Mouse (Mus musculus): ENCODE data around the gene Gm42421.

Gm42421 gene

DNA sequence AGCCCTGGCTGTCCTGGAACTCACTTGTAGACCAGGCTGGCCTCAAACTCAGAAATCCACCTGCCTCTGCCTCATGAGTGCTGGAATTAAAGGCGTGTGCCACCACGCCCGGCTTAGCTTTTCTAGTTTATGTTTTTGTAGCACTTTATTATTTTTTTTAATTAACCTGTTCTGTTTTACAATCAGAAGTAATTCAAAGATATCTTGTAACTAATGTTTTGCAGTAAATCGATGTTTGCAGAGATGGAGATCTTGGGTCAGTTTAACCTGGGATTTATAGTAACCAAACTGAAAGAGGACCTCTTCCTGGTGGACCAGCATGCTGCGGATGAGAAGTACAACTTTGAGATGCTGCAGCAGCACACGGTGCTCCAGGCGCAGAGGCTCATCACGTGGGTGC, at the start of gene Gm42421:
TSS of gene Gm42421 (plus strand) at position 301 of the 400 bp plus-strand sequence.
- DNase-seq (ENCODE audit: low spot score in 2 of 2): no peak

DNA sequence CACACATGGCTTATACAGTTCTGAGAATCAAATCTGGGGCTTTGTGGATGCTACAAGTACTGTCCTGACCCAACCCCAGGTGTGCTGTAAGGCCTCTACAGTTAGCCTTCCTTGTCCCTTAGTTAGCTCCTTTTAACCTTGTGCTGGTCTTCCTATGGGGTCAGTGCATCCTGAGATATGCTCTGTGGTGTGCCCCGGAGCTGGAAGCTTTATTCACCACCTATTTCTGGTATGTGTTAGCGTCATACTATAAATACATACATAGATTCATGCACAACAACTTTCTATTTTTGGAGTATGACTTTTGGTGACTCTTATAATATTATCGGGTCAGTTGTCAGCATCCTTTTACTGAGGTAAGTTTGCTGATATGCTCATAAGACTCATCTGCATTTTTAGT, 42.7 kb upstream of the Gm42421 start:
- DNase-seq (ENCODE audit: low spot score in 2 of 2): no peak

DNA sequence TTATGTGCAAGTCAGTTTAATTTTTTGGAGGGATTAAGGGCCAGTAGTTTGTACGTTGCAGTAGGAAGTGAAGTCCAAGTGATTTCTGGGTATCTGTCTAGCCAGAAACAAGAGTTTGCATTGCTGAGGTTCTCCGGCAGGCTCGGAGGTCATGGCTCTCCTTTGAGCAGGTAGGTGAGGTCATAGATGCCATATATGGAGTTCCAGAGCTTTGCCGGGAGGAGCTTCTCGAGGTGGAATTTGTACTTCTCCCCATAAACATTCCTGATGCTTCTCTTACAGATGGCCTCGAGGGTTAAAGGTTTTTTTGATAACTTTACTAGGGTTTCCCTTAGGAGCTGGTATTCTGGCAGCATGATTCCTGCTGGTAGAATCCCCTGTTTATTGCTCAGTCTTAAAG, 37.2 kb upstream of the Gm42421 start:
- no peak for DNase-seq (ENCODE audit: low spot score in 2 of 2)

DNA sequence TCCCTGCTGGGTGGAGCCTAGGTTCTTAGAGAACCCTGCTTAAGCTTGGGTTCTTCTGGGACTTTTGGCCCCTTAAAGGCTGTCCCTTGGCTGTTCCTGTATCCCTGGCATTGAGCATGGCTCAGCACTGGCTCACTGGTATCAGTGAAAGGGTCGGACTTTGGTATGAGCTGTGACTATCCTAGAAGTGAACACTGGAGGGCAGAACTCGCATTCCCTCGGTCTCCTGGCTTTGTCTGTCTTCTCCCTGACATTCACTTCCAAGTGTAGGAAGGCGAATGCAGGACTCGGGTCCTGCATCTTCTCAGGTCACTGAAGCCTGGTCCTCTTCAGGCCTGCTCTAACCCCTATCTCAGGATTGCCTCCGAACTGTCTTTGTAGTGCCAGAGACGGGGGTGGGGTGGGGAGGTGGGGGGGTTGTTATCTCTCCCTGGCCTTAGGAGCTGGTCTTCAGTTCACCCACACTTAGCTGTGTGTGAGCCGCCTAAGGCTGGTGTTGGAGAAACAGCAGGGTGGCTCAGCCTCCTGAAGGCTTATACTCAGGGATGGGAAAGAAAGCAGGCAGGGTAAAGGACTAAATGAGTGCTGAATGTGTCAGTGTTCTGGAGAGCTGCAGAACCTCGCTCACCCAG, 35.6 kb upstream of the Gm42421 start:
- DNase-seq (ENCODE audit: low spot score in 2 of 2): no peak

DNA sequence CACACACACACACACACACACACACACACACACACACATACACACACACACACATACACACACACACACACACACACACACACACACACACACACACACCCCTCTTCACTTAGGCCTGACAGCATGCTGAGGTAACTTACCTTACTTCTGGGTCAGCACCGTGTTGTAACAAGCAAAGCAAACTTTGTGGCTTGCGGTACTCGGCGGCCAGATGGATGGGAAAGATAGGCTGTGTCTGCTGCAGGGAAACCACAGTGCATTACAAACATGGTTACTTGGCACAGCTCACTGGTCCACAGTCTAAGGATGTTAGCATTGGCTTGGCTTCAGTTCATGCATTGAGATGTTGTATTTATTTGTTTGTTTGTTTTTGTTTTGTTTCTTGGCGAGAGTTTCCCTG, 34.6 kb upstream of the Gm42421 start:
- DNase-seq (ENCODE audit: low spot score in 2 of 2): no peak

DNA sequence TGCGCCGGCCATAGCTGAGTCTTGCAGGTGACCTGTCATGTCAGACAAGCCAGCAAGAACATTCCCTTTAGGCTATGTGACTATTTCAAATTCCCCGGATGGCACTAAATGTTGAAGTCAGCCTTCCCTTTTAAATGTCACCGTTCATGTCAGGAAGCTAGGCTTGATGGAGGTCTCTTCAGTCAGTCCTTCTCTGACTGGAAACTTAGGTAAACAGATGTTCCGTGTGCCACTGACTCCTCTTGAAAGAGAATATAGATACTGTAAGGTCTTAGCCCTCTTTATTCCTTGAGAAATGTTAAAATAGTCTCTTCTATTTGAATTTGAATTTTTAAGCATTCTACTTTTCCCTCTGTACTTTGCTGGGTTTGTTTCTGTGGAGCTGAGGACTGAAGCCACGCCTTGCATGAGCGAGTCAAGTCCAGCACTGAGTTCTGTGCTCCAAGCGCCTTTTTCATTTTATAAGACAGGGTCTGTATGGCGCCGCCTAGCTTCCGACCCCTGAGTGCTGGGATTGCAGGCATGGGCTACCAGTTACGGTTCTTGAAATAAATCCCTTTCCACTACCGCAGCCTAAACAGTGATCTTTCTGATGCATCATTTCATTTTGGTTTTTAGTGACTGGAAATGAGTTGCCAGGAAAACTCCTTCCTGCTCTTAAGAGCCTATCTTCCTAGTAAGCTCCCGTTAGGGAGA, 30.2 kb upstream of the Gm42421 start, which contains the start of gene Ankrd61:
TSS of gene Ankrd61 (minus strand) at position 51 of the 696 bp plus-strand sequence.
- DNase-seq (ENCODE audit: low spot score in 2 of 2): no peak

DNA sequence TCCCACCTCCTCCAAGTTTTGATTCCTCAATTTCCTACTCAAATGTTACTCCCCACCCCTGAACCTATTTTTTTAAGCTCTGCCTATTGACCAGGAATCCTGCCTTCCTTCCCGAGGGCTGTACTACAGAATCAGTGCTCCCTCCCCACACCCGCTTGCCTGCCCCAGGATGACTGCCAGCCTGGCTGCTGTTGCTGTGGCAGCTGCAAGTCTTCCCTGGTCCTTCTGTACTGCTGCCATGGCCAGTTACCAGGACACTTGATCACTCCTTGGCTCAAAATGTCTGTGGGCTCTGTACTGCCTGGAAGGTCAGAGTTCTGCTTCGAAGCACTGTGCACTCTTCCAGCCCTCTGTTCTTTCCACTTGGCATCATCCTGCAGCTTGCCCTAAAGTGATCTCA, 25.9 kb upstream of the Gm42421 start:
- no peak for DNase-seq (ENCODE audit: low spot score in 2 of 2)

DNA sequence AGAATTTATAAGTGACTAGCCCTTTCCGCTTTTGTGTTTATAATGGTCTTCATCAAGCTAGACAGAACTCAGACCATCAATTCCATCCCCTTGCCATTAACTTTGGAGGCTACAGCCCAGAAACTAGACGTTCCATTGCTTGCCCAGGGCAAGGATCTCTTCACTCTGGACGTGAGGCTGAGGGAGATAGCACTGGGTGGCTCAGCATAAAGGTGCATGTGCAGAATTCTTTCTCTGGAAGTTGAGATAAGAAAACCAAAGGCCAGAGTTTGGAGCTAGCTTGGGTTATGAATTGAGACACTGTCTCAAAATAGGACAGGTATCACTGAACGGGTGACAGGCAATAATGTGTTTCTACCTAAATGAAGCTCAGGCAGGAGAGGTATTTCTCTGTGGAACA, 24.2 kb upstream of the Gm42421 start:
- no peak for DNase-seq (ENCODE audit: low spot score in 2 of 2)

DNA sequence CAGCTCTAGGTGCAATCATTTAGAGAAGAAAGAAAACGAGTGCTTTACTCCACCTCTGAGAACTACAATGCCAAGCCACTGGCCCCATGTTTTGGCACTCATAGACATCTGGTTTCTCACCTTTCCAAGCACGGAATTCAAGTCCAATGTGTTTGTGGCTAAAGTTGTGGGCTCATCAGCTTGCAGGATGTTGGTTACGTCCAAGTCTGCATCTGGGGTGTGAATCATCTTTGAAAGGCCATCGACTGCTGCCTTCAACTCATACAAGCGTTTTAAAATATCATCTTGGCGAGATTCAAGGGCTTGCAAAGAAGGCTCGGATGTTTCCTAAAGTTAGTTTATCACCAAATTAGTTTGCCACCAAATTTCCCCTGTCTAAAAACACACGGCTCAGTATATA, 21.5 kb upstream of the Gm42421 start:
- DNase-seq (ENCODE audit: low spot score in 2 of 2): no peak

DNA sequence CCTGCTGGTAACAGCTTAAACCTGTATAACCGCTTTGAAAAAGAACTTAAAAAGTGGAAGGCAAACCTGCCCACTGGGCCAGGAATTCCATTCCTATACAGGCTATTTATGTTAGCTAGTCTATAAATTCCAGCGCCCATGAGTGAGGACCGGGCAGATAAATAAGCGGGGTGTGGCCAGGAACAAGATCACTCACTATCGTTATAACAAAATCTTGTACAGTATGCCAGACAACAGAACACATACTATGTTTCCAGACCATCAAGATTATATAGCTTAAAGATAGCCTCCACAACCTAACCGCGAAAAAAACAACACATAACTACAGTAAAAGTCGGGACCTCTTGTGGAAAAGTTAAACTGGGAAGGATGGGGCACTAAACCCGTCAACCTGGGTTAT, 19.0 kb upstream of the Gm42421 start:
- DNase-seq (ENCODE audit: low spot score in 2 of 2): no peak

DNA sequence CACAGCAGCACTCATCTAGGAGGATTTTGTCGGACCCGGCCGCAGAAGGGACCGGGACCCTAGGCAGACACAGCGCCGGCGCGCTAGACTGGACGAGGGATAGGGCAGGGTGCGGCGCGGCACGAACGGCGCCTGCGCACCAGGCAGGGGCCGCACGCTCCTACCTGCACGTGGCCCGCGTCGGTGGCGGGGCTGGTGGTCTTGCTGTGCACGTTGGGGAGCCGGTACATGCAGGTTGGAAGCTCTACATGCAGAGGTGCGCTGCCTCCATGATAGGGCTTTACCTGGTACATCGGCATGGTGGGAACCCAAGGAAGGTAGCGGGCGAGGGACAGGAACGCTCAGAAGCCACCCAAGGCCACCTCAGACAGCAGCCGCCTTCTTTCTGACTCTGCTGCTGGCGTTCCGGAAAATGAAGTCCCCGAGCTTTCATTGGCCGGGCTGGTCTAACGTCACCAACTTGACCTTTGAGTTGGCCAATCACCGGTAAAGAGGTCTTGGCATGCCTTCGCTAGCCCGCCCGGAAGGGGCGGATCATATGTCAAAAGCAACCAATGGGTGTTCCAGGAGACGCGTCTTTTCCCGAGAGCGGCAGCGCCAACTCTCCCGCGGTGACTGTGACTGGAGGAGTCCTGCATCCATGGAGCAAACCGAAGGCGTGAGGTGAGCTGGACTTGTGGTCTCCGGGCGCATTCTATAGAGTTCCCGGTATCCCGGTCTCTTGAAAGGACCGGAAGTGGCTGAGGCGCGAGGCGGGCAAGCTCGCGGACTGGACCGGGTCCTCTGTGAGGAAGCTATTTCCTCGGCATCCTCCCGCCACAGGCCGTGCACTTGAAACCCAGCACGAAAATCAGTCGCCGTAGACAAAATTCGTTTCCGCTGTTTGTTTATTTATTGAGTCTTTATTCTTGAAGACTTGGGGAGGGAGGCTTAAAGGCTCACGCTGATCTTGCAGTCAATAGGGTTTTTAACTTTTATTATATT, 18.3 kb upstream of the Gm42421 start, which contains the start of the genes Aimp2 and Pms2:
TSS of gene Aimp2 (minus strand) at position 431 of the 984 bp plus-strand sequence.
TSS of gene Pms2 (plus strand) at position 548 of the 984 bp plus-strand sequence.
- DNase-seq (ENCODE audit: low spot score in 2 of 2): peak; percentile 96 to 97

DNA sequence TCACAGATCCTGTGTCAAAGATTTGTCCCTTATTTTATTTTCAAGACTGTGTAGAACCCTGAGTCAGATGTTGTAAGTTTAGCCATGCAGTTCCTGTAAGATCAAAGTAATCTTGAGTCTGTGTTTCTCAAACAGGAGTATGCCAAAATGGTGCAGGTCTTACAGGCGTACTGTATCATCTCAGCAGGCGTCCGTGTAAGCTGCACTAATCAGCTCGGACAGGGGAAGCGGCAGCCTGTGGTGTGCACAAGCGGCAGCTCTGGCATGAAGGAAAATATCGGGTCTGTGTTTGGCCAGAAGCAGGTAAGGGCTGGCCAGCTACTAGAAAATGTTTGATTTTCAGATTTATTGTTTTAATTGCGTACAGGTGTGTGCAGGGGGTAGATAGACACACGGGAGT, 11.8 kb upstream of the Gm42421 start:
- DNase-seq (ENCODE audit: low spot score in 2 of 2): no peak

DNA sequence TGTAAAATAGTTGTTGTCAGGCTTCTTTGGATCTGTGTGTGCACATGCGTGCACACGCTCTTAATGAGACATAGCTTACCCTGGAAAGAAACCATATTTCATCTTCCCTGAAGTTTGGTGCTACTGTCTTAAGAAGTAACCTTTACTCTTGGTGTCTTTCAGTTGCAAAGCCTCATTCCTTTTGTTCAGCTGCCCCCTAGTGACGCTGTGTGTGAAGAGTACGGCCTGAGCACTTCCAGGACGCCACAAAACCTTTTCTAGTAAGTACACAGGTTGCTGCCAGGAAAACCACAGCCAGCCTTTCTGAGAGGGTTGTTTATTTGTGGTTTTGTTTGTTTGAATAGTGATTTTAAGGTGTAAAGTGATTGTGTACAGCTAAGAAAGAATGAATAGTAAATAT, 10.6 kb upstream of the Gm42421 start:
- DNase-seq (ENCODE audit: low spot score in 2 of 2): peak; percentile 50 to 60

DNA sequence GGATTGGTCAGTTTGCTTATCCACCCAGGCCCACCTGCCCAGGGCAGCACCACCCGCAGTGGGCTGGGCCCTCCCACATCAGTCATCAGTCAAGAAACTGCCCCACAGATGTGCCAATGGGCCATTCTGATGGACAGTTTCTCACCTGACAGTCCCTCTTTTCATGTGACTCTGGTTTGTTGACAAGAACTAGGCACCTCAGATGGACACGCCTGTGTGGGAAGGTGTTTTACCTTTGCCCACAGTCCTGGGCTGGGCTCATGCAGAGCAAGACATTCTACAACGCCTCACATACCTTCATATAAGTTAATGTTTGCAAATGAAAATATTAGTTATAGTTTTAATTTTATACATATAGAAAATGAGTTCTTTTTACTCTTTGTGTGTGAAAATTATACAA, 9.9 kb upstream of the Gm42421 start:
- DNase-seq (ENCODE audit: low spot score in 2 of 2): no peak

DNA sequence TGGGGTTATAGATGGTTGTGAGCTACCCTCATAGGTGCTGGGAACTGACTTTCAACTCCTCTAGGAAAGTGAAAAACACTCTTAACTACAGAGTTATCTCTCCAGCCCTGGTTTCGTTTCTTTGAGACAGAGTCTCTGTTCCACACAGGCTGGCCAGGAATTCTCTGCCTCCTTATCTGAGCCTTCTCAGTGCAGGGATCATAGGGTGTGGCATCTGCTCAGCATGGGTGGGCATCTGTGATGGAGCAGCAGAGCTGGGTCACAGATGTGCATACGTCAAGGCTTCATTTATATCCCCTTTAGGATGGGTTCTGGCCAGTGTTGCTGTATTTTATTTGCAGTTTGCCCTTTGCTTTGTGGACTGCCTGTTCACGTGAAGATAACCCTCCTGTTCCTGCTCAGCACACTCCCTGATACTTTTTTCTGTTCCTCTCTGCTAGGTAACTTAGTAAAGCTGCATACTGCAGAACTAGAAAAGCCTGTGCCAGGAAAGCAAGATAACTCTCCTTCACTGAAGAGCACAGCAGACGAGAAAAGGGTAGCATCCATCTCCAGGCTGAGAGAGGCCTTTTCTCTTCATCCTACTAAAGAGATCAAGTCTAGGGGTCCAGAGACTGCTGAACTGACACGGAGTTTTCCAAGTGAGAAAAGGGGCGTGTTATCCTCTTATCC, 3.1 kb upstream of the Gm42421 start:
- DNase-seq (ENCODE audit: low spot score in 2 of 2): peak in 1 of 2 experiments; percentile 13

DNA sequence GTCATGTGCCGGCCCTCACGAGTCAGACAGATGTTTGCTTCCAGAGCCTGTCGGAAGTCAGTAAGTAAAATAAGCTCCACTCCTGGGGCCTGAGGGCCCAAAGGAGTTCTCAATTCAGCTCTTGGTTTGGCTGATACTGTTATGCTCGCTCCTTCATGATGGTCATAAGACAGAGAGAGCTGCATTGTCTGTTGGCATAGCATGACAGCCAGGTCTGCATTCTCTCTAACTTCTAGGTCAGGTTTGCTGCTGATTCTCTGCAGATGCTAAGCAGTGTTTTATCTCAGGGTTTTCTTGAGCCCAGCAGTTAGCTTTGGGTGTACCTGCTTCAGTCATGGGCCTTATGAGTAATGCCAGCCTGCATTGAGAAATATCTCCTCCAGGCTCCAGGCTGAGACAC, 1.3 kb downstream of the Gm42421 start:
- no peak for DNase-seq (ENCODE audit: low spot score in 2 of 2)

DNA sequence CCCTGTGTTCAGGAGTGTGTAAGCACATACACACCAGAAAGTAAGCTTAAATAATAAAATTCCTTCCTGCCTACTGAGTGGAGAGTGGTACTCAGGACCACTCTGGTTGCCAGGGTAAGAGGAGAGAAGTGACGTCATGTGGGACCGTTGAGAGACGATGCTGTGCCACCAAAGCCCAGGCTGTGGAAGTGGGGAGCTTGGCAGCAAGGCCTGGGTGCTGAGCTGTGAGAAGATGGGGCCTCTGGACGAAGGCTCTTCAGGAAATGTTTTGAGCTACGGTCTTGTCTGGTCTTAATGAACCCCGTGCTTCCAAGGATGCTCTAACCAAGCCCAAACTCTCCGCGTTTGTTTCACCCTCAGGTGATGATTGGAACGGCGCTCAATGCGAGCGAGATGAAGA, 2.7 kb downstream of the Gm42421 start:
- no peak for DNase-seq (ENCODE audit: low spot score in 2 of 2)

DNA sequence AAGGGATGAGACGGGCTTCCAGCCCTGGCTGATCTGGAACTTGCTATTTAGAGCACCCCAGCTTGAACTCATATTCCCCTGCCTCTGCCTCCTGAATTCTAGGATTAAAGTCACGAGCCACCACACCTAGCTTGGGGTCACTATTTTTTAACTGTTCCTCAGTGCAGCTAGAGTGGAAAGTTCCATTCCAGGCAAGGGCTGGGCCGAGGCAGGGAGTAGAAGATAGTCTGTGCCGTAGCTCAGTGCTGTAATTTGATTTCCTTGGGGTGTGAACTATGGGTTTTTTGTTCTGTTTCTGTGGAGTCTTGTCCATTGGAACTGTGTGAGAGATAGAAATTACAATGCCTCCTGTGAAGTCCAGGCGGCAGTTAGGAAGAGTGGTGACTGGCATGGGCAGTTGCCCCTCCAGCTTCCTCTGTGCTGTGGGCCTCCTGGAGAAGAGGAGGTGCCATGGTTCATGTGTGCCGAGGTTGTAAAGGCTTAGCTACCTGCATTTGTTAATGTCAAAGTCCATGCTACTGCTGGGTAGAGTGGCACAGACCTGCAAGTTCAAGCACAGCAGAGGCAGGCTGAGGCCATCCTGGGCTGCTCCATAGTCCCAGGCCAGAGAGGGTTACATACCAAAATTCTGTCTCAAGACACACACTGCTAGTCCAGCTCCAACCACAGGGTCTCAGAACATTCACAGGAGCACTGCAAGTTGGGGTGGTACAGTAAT, 4.0 kb downstream of the Gm42421 start:
- no peak for DNase-seq (ENCODE audit: low spot score in 2 of 2)

DNA sequence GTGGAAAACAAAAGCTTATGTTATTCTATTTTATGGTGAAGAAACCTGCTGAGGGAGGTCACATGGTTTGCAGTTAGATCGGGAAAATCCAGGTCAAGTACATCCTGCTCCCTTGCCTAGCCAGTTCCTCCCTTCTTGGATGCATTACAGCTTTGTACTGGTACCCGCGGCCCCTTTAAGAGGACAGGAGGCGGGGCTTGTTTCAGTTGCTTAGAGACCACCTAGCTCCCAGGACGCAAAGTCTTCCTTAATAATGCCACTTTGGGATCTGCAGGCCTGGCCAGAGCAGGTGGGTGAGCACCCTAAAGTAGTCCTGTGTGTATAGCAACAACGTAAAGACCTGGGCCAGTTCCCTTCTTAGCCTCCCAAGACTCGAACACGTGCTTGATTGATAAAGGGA, 4.9 kb downstream of the Gm42421 start, which contains the start of gene Rsph10b:
TSS of gene Rsph10b (plus strand) at position 205 of the 400 bp plus-strand sequence.
- DNase-seq (ENCODE audit: low spot score in 2 of 2): no peak

DNA sequence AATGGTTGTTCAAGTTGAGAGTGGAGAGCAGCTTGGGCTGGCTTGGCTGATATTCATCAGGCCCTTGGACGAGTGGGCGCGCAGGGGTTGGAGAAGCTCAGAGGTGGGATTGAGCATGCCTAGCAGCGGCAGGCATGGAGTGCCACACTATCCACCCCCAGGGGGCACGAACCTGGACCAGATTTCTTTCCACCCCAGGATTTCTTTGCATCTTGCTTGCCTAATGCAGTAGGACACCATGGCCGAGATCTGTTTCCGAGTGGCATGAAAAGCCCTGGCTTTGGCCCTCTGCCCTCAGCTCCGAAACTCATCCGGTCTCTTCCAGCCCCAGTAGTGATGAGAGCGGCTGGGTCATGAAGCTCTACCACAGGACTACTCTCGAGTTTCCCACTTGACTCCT, 5.4 kb downstream of the Gm42421 start:
- DNase-seq (ENCODE audit: low spot score in 2 of 2): no peak

DNA sequence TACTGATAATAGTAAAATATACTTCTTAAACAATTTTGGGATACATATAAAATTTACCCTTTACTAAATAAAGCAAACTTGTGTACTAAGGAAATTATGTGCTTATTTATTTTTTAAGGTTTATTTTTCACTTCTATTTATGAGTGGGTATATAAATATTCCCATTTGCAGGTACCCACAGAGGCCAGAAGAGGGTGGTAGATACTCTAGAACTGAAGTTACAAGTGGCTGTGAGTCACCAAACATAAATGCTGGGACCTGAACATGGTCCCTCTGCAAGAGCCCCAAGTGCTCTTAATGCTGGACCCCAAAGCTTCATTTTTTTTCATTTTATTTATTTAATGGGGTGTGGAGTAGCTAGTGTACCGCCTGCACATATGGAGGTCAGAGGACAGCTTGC, 5.9 kb downstream of the Gm42421 start:
- DNase-seq (ENCODE audit: low spot score in 2 of 2): no peak

Data from spleen, postnatal 36 days (tissue).